Mouse (Mus musculus) neural tube, embryonic 10.5 days (tissue): ENCODE data around the gene Clec14a.
"Not testable (repeated sequence)": the region's sequence is repeated elsewhere in the genome, so short reads cannot be mapped to it uniquely, and the experiment has no call there.

Experiments used
- DNase-seq: peaks from one replicate; pipeline ENCODE4 v3.0.0-alpha.2; 2017; ENCODE audit warnings: low spot score; ENCODE audit errors: extremely low spot score

Gene Clec14a

DNA sequence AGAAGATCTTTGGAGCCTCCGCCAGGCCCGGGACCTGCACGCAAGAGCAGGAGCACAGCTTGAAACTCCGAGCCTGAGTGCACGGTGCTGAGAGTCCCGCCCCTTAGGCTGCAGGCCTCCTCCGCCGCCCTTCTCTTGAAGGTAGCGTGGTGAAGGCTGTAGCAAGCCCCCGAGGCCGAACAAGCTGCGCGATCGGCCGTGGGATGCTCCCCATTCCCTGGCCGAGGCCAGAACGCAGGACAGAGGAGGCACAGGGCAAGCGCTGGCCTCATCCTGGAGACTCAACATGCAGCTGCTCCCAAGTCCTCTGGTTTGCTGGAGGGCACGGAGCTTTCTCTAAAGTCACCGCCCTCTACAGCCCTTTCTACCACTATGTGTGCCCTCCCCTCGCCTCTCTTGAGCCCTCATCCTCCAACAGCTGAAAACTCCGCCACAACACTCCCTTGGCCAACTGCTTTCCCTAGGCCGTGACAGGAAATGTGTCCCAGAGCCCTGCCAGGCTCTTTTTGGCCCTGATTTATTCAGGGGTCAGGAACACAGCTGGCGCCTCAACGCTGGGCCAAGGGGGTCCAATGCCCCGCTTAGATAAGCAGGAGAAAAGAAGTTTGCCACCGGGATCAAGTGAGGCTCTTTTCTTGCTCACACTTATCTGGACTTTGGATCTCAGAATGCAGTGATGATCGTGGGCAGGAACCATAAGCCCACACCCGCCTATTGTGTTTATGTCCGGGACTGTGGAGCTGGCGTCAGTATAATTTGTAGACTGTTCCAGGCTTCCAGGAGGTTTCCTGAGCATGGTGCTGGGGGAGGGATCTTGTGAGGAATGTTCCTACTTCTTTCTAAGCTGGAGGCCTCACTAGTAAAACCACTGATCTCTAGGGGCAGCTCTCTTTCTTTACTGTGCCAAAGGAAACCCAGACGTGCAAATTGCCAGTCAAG lies at the start of gene Clec14a:
Gene Clec14a (minus strand): TSS at position 728 of the 939 bp plus-strand sequence.
- peak; percentile 72 for DNase-seq

DNA sequence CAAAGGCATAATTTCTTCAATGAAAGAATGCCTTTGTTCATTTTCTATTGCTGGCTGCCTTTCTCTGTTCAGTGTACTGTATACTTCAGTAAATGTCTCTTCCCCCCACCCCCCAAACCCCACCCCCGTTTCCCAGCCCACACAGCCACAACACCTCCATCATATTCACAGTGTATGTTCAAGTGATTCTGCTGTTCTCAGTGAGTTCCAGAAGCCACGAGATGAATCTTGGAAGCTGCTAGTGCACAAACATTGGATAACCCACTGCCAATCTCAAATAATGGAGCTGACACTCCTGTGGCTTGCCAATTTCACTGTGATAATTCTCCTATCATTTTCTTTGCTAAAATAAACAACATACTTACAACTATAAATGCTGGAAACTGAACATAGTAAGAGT lies 38.7 kb upstream of the Clec14a start:
- DNase-seq: no peak

DNA sequence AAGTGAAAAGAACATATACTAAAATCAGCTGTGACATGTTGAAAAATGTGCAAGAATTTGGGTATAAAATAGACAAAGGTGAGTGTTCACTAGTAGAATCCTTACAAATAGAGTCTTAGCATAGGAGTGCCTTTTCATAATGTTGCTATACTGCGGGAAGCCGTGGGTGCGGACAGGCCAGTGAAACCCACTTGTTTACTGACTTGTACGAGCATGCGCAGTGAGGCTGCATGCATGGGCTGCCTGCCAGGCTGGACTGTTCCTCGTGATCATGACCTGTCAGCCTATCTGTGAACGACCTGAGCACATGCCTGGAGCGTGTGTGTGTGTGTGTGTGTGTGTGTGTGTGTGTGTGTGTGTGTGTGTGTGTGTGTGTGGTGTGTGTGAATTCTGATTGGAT lies 37.3 kb upstream of the Clec14a start:
- DNase-seq: not testable (repeated sequence)

DNA sequence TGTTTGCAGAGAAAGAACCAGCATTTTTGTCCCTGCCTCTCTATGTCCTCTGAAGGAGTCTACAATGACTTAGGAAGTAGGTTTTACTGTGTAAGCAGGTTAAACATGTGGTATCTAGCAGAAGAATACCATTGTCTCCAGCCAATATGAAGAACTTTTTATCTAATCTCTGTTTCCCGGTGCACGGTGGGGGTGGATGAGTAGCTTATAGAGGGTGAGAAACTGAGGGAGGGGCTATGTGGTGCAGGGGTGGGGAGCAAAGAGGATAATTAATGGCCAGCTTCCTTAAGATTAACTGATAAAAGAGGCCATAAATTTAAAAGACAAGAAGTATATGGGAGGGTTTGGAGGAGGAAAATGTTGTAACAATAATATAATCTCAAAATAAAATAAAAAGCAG lies 36.5 kb upstream of the Clec14a start:
- DNase-seq: no peak

DNA sequence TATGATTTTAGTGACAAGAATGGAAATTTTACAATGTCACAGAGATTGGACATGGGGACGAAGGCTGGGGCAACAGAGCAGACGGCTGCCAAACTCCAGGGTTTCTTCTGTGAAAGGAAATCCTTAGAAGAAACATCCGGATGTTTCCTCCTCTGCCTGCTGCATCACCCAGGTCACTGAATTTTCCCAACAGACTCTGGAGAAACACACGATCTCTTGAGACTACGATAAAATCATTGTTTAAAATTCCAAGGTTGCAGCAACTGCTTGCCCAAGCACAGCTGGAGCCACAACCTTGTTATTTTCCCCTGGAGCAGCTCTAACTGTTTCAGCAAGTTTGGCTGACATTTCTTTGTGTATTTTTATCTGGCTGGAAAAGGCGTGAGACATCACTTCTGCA lies 27.9 kb upstream of the Clec14a start:
- no peak for DNase-seq

DNA sequence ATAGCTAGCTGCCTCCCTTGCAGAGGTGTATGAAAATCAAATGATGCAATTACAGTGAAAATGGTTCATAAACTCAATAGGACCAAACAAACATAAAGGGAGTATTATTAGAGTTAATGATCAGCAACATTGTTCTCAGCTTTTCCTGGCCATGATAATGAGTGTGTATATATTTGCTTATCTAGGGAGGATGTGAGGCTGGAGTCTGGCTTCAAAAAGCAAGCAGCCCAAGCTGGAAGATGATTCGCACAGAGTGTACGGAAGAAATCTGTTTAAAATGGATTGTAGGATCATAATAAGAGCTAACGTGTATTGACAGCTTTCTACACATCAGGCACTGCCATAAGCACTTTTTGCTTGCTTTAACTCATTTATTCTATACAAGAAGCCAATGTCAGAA lies 16.8 kb upstream of the Clec14a start:
- no peak for DNase-seq

DNA sequence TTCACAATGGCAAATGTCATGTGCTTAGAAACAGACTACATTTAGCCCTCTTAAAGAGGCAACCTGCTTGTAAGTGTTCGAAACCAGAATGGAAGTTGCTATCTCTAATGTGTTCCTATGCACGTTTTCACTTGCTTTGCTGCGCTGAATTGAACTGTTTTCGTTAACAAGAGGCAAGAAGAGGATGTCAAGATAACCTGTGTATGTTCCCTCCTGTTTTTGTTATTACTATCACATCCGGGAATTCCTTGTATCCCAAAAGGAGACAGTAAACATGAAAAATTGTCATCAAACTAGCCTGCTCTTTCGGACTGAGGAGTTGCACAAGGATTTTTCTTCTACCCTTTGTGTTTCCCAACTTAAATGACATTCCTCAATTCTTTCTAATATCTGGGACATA lies 1.4 kb upstream of the Clec14a start:
- no peak for DNase-seq

DNA sequence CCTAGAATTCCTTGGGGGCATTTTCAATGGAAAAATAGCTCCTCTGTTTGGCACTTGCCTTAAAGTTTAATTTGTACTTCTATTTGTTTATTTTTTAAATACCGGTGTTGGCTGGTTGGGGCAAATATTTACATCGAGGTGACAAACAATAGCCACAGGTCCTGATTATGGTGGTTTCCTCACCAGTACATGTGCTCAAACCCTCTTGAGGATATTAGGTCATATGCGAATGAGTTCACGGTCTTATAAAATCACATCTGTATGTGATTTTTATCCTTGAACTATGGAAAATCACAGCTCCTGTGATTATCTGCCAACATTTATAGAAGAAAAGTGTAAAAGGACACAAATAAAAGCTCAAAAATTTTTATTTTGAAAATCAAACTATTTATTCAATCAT lies 415 bp upstream of the Clec14a start:
- no peak for DNase-seq

DNA sequence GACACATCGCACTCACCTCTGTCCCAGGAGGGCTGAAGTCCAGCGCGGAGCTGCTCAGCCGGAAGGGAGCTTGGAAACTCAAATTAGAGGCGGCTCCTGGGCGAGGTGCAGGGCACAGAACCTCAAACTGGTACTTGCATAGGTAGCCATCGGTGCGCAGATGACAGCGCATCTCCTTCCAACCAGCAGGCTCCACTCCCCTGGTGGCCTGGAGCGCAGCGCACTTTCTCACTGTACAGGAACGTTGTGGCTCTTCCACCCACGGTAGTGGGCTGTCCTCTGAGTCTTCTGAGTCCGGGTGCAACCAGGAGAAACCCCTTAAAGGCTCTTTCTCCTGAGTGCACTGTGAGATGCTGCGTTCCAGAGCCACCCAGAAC lies 916 bp downstream of the Clec14a start:
- no peak for DNase-seq

DNA sequence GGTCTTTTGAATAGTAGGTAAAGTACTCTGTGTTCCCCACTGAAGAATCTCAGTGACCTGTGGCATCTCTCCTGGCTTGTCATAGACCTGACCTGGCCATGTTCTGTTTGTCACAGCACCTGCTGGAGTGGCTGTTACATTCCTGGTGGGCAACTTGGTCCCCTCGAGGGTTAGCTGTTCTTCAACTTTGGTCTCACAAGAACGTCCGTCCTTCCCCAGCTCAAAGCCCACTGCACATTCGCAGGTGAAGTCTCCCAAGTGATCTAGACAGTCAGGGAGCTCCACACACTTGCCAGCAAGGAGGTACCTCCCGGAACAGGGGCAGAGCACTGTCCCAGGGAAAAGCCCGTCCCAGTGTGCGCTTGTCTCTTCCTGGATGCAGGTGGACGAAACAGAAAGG lies 1.3 kb downstream of the Clec14a start:
- DNase-seq: peak; percentile 13

DNA sequence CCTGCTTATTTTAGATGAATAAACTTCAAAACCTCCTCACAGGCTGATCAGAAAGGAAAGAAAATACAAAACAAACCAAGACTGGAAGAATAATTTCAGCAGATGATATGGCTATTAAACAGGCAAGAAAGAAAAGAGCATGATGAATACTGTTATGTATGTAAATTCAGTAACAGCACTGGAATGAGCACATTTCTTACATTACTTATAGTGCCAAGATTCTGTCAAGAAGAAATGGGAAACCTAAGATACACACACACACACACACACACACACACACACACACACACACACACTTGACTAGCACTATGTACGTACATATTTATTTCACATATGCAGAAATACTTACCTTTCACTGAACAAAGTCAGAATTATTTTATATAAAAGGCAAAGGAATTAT lies 17.2 kb downstream of the Clec14a start:
- DNase-seq: no peak

DNA sequence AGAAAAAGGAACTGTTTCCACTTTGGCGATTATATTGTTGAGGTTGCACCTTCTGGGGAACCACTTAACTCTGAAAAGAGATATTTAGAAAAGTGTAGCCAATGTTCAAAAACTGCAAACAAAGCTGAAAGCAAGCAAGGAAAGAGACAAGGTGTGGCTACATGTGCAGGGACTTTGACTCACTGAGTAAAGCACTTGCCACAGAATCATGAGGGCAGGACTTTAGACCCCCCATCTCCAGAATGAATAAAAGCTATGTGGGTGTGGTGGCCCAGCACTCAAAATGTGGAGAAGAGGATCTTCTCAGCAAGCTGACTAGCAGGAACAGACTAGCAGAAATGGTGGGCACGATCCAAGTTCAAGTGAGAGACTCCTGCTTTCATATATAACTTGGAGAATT lies 36.6 kb downstream of the Clec14a start:
- DNase-seq: no peak

DNA sequence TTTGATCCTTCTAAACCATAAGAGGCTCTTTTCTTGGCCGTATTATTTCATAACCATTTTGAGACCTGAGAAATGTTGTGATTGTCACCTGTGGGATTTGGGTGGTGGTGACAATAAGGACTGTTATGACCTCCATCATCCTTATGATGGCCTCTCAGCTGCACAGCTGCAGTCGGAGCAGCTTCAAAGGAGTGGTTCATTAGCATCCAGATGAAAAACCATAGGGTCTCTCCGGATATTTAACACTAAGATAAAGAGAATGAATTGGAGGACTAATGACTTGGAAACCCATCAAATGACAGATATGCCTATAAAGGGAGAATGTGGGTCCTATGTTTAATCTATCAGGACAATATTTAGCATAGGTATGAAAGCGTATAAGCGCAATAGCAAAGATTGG lies 43.4 kb downstream of the Clec14a start:
- no peak for DNase-seq

DNA sequence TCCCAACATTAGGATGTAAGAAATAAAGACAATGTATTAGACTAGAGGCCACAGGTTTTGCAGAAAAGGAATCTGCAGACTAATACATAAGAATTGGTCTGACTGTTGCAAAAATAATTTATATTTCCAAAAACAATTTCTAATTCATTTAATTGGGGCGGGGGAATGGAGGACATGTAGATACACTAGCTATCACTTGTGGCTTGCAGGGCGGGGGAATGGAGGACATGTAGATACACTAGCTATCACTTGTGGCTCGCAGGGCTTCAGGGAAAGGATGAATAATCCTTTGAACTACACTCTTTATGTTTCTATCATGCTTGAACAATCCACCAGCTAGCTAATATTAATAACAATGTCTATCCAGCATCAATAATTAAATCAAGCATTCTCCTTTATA lies 50.0 kb downstream of the Clec14a start:
- DNase-seq: no peak

DNA sequence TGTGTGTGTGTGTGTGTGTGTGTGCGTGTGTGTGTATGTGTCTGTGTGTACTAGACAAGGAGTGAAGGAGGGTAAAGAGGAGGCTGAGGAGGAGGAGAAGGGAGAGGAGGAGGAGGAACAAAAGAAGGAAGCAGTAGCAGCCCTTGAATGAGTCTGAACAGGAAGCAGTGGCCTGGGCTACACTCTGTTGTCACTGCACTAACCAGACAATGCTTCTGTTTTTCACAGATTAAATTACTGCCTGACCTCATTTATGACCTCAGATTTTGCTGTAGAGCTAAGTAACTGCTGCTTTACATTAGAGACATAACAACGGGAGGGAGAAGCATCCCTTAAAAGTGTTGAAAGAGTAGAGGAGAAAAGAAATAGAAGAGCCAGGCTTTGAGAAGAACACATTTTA lies 52.9 kb downstream of the Clec14a start:
- no peak for DNase-seq
